Mouse (Mus musculus): ENCODE data around the gene Pradc1.

GRCm38 (mm10) chr6:85410771-85411273, 40.9 kb downstream of the Pradc1 start:
- TF ChIP-seq EP300 (IDR thresholded peaks at IDR 0.05; ENCODE audit: insufficient read depth, low read depth, low read length) (no peak), POLR2A (IDR thresholded peaks at IDR 0.05; ENCODE audit: insufficient read depth, low read length) (no peak), CTCF (IDR thresholded peaks at IDR 0.05; ENCODE audit: low read depth, low read length) (peak; percentile 63)
